Mouse (Mus musculus) megakaryocyte, embryonic 14.5 days (primary cell): Measurements from ENCODE around the gene Hmox1. TPM values are rescaled to one million over a fixed set of nuclear protein-coding genes. Genes with fewer than 3 reads are reported as not detected.

ENCODE experiments used
- H3K27me3 ChIP-seq: replicated peaks from 2 replicates; pipeline ENCODE3; 2012; ENCODE audit warnings: inconsistent platforms
- H3K36me3 ChIP-seq: replicated peaks from 2 replicates; pipeline ENCODE3; 2012; ENCODE audit warnings: low read length, inconsistent platforms, mixed read lengths
- H3K4me1 ChIP-seq: 2 replicates; pipeline ENCODE4 v1.6.1; 2012; ENCODE audit warnings: inconsistent platforms
- H3K4me3 ChIP-seq: replicated peaks from 2 replicates; pipeline ENCODE3; 2012; ENCODE audit warnings: moderate library complexity, mild to moderate bottlenecking, inconsistent platforms
- H3K9me3 ChIP-seq: 2 replicates; pipeline ENCODE4 v1.6.1; 2012; ENCODE audit warnings: inconsistent platforms
- FLI1 ChIP-seq: IDR thresholded peaks from 2 replicates; pipeline ENCODE4 v1.6.1; 2012; ENCODE audit warnings: low read length, inconsistent platforms, mixed read lengths
- GATA1 ChIP-seq: IDR thresholded peaks from 3 replicates; pipeline ENCODE4 v1.6.1; 2012; ENCODE audit warnings: mixed read lengths, low read length, inconsistent platforms, borderline replicate concordance
- polyA plus RNA-seq: library from polyadenylated mRNA; stranded (reverse); fragments of >175 nt; gene quantifications from 2 replicates; pipeline ENCODE4 v1.2.3, GENCODE M21; 2012; ENCODE audit warnings: low replicate concordance; ENCODE audit not compliant: insufficient read depth

The Hmox1 gene
- polyA plus RNA-seq, 1 experiment: 46.0 TPM

DNA sequence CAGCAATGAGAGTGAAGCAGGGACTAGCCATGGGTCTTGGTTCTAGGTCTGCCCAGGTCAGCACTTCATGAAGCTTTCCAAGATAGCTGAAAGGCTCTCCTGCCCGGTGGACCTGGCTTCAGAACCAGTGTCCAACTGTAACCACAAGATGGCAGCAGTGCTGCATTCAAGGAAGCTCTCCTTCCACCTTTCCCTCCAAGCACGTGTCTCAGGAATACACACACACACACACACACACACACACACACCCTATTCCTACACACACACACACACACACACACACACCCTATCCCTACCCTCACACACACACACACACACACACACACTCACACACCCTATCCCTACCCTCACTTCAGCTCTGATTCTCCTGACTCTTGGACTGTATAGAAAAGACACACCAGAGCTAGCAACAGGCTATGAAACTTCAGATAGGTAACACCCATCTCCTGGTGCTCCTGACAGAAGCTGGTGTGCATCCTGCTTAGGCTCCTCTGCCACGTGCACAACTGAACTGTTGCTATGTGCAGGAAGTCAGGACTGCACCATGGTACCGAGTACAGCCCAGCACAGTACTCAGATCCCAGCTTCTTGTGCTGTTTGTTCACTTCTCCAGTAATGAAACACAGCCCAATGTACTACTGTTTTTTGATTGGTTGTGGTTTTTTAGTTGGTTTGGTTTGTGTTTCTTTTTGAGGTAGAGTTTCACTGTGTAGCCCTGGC, 21.6 kb upstream of the Hmox1 start:
- TF ChIP-seq GATA1: no peak
- TF ChIP-seq FLI1: no peak
- peak overlapping the region; percentile 50 for H3K4me3 ChIP-seq
- no peaks in the 10 kb centered on the region for H3K9me3 ChIP-seq
- H3K36me3 ChIP-seq: peaks cover 31% of the 10 kb centered on the region
- H3K27me3 ChIP-seq: peaks cover 3% of the 10 kb centered on the region
- H3K4me1 ChIP-seq: peaks cover 37% of the 10 kb centered on the region

DNA sequence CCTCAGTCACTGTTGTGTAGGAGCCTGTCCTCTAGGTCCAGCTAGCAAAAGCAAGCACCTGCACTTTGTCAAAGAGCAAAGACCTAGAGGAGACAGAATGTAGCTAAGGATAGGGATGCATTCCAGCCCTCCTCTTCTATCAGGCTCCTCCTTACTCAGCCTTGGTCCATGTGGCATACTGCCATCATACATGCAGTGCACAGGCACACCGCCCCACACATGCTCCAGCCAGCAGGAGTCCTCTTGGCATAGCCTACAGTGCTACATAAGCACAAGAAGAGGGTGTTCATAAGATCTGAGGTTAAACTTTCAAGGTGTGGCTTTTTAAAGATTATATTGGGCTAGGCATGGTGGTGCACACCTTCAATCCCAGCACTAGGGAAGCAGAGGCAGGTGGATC, 18.5 kb upstream of the Hmox1 start:
- H3K9me3 ChIP-seq: no peaks in the 10 kb centered on the region
- peaks cover 9% of the 10 kb centered on the region for H3K36me3 ChIP-seq
- peaks cover 26% of the 10 kb centered on the region for H3K4me1 ChIP-seq
- TF ChIP-seq FLI1 (no peak), GATA1 (no peak)
- no peak overlapping the region for H3K4me3 ChIP-seq
- H3K27me3 ChIP-seq: peaks cover 3% of the 10 kb centered on the region

DNA sequence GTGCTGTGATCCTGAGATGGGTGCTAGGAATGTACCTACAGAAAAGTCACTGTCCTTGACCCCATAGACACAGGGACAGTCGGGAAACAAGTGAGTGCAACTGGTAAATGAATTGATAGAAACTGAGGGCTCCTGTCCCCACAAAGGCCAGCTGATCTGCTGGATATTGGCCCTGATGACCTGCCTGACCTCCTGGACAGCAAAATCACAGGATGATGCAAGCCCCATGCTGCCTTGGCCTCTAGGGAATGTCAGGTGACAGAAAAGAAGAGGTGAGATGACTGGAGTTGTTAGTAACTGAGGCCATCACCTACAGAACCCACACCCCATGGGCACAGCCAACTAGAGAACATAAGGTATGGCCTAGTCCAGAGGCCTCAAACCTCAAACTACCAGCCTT, 15.2 kb upstream of the Hmox1 start:
- no peak for TF ChIP-seq FLI1
- TF ChIP-seq GATA1: no peak
- H3K36me3 ChIP-seq: no peaks in the 10 kb centered on the region
- H3K4me1 ChIP-seq: peaks cover 22% of the 10 kb centered on the region
- no peaks in the 10 kb centered on the region for H3K9me3 ChIP-seq
- H3K4me3 ChIP-seq: no peak overlapping the region
- peaks cover 11% of the 10 kb centered on the region for H3K27me3 ChIP-seq

DNA sequence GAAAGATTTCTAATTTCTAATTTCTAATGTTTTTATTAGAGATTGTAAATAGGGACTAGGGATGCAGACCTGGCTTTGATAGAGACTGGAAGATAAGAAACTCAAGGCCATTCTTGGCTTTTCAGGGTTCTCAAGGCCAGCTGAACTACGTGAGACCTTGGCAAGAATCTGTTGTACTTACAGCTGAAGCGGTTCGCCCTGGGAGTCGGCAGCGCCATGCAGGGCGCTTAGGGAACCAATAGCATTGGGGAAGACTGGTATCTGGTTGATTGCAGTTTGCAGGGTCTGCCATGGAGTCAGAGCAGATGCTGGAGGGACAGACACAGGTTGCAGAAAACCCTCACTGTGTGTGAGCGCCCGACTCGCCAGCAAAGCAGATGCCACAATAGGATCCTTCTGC, 14.6 kb upstream of the Hmox1 start:
- no peak for TF ChIP-seq GATA1
- TF ChIP-seq FLI1: no peak
- Histone ChIP-seq H3K27me3 (peaks cover 11% of the 10 kb centered on the region), H3K9me3 (no peaks in the 10 kb centered on the region), H3K4me3 (no peak overlapping the region), H3K36me3 (no peaks in the 10 kb centered on the region), H3K4me1 (peaks cover 28% of the 10 kb centered on the region)

DNA sequence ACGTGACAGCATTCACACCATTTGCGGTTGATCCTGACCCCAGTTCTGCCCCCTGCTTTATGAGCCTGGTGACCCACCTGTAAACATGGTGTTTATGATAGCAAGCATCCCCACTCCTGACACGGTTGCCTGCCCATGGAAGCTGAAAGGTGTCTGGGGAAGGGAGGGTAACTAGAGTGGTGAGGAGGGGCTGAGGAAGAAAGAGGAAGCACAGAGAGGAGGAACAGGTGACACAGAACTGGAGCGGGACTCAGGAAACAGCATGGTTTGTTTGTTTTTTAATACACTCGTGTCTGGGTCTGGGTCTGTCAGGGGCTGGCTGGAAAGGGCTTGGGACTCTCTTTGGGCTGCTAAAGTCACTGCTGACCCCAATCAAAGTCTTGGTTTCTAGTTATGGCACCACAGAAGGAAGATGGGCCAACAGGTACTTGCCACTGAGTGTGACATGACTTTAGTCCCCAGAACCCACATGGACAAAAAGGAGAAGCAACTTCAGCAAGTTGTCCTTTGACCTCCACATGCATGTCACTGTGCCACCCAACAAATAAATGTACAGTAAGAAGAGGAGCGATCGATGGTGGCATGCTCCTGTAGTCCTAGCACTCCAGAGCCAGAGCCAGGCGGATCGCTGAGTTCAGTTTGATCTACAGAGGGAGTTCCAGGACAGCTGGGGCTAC, 11.9 kb upstream of the Hmox1 start:
- no peak for TF ChIP-seq FLI1
- no peak for TF ChIP-seq GATA1
- H3K36me3 ChIP-seq: no peaks in the 10 kb centered on the region
- H3K9me3 ChIP-seq: no peaks in the 10 kb centered on the region
- peaks cover 53% of the 10 kb centered on the region for H3K4me1 ChIP-seq
- H3K27me3 ChIP-seq: peaks cover 8% of the 10 kb centered on the region
- peak overlapping the region; percentile 4 for H3K4me3 ChIP-seq

DNA sequence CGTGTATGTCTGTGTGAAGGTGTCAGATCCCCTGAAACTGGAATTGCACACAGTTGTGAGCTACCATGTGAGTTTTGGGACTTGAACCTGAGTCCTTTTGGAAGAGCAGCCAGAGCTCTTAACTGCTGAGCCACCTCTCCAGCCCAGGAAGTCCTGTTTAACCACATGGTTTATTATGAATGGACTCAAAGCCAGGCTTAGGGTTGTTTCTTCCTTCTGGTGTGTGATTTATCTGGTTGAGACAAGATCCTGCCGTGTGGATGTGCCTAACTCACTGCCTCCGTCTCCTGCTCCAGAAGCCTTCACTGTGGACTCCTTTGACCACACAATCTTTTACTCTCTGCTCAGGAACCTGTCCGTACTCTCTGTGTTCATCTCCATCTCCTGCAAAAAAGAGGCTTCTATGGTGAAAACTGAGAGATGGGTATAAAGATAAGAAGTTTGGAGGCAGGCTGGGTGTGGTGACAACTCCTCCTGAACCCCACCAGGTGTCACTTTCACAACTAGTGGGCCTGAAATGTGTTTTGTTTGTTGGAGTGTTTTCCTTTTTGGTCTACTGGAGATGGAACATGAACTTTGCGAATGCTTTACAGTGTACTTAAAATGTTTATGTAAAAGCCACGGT, 11.1 kb upstream of the Hmox1 start:
- no peak for TF ChIP-seq GATA1
- no peak for TF ChIP-seq FLI1
- H3K4me3 ChIP-seq: no peak overlapping the region
- H3K36me3 ChIP-seq: no peaks in the 10 kb centered on the region
- H3K27me3 ChIP-seq: peaks cover 8% of the 10 kb centered on the region
- H3K4me1 ChIP-seq: peaks cover 59% of the 10 kb centered on the region
- H3K9me3 ChIP-seq: no peaks in the 10 kb centered on the region

DNA sequence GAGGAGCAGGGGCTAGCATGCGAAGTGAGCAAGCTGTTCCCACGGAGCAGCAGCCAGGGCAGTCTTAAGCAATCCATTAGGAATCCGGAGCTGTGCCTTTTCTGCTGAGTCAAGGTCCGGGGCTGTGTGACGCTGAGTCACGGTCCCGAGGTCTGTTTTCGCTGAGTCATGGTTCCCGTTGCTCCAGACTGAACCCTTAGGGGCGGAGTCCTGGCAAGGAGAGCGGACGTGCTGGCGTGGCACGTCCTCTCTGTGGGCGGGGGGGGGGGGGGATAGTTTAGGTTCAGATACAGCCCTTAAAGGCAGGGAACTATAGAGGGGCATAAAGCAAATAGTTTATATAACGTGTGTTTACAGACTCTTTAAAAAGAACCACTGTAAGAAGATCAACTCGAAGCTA, 9.6 kb upstream of the Hmox1 start:
- Histone ChIP-seq H3K27me3 (peaks cover 8% of the 10 kb centered on the region), H3K4me3 (peak overlapping the region; percentile 91), H3K36me3 (no peaks in the 10 kb centered on the region), H3K9me3 (no peaks in the 10 kb centered on the region), H3K4me1 (peaks cover 69% of the 10 kb centered on the region)
- TF ChIP-seq FLI1 (no peak), GATA1 (no peak)

DNA sequence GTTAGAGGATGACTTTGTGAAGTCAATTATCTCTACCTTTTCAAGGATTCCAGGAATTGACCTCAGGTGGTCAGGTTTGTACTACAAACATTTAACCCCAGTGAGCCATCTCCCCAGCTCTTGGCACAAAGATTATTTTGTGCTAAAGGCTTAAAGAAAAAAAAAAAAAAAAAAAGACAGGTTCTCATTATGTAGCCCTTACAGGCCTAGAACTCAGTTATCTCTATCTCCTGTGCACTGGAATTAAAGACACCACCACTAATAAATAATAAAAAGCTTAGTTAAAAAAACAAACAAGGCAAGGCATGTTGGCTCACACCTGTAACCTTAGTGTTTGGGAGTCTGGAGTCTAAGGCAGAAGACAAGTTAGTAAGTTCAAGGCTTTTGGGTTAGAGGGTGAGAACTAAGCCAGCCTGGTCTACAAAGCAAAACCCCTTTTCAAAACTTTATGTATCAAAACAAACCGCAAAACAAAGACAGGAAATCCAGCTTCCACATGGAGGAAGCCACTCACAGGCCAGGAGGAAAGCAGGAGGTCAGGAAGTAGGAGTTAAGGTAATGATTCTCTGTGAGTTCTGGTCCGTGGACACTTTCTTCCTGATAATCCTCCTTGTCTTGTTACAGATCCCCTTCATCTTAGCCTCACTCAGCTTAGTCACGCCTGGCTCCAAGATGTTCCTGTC, 8.9 kb upstream of the Hmox1 start:
- Histone ChIP-seq H3K27me3 (peaks cover 8% of the 10 kb centered on the region), H3K4me1 (peaks cover 76% of the 10 kb centered on the region), H3K9me3 (no peaks in the 10 kb centered on the region), H3K4me3 (peak overlapping the region; percentile 47), H3K36me3 (no peaks in the 10 kb centered on the region)
- no peak for TF ChIP-seq GATA1
- TF ChIP-seq FLI1: no peak

DNA sequence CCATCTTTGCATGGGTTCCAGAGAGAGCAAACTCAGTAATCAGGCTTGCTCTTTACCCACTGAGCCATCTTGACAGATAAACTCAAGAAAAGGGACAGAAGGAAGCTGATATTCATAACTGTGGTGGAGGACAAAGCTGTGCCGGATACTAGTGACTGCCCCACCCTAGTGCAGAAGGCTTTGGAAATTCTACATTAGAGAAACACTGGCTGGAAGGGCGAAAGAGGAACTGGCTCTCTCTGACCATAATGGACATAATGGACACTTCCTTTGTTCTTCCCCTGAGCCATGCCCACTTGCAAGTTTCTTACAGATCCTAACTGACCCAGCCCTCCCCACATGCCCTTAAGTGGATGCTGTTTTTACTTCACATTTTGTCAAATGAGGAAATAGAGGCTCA, 7.4 kb upstream of the Hmox1 start:
- no peaks in the 10 kb centered on the region for H3K9me3 ChIP-seq
- TF ChIP-seq FLI1 (no peak), GATA1 (no peak)
- H3K27me3 ChIP-seq: peaks cover 19% of the 10 kb centered on the region
- H3K36me3 ChIP-seq: no peaks in the 10 kb centered on the region
- peaks cover 91% of the 10 kb centered on the region for H3K4me1 ChIP-seq
- no peak overlapping the region for H3K4me3 ChIP-seq
